Mouse (Mus musculus) testis, adult 2 months (tissue): ENCODE measurements around the gene Il11ra1. TPM values are rescaled to one million over a fixed set of nuclear protein-coding genes. Genes with fewer than 3 reads are reported as not detected.

Source experiments
- H3K27ac ChIP-seq: fragments of 200-500 bp; 2 replicates; pipeline ENCODE4 v1.5.1; 2012; ENCODE audit warnings: low read depth, low read length; ENCODE audit not compliant: control insufficient read depth, insufficient read depth
- H3K27me3 ChIP-seq: fragments of 200-500 bp; 2 replicates; pipeline ENCODE4 v1.6.1; 2012; ENCODE audit warnings: mild to moderate bottlenecking, low read length, moderate library complexity; ENCODE audit not compliant: control insufficient read depth, insufficient read depth
- H3K36me3 ChIP-seq: fragments of 200-500 bp; 2 replicates; pipeline ENCODE4 v1.6.1; 2012; ENCODE audit warnings: mild to moderate bottlenecking, low read length; ENCODE audit not compliant: control insufficient read depth, insufficient read depth
- H3K4me1 ChIP-seq: fragments of 200-500 bp; 2 replicates; pipeline ENCODE4 v1.6.1; 2012; ENCODE audit warnings: low read length; ENCODE audit not compliant: control insufficient read depth, insufficient read depth
- H3K4me3 ChIP-seq: fragments of 200-500 bp; 2 replicates; pipeline ENCODE4 v1.5.1; 2012; ENCODE audit warnings: low read depth, mild to moderate bottlenecking, low read length, moderate library complexity, mixed read lengths; ENCODE audit not compliant: control insufficient read depth
- CTCF ChIP-seq: fragments of 200-500 bp; IDR thresholded peaks from 2 replicates; pipeline ENCODE4 v1.5.1; 2012; ENCODE audit warnings: low read depth, mild to moderate bottlenecking, inconsistent platforms, low read length, moderate library complexity; ENCODE audit not compliant: control insufficient read depth, insufficient read depth, insufficient replicate concordance
- POLR2A ChIP-seq: fragments of 200-500 bp; IDR thresholded peaks from 2 replicates; pipeline ENCODE4 v1.6.1; 2012; ENCODE audit warnings: low read depth, mild to moderate bottlenecking, inconsistent platforms, low read length, moderate library complexity; ENCODE audit not compliant: control insufficient read depth
- polyA plus RNA-seq: library from polyadenylated mRNA; depleted of rRNA; stranded (reverse); fragments of >200 nt; gene quantifications from 2 replicates; pipeline ENCODE4 v1.2.3, GENCODE M21; 2012

Il11ra1 gene
- polyA plus RNA-seq, 1 experiment: 11.0 TPM

- Histone ChIP-seq H3K4me1 (peaks cover 14% of the 10 kb centered on the region), H3K36me3 (0 out of 2 replicates have a peak, but pooled peaks cover 2% of the 10 kb centered on the region), H3K27ac (no peak overlapping the region), H3K4me3 (no peak overlapping the region), H3K27me3 (no peaks in the 10 kb centered on the region)
- TF ChIP-seq CTCF: no peak
- TF ChIP-seq POLR2A: no peak
Measured at GRCm38 (mm10) chr4:41708192-41708745, 8.5 kb downstream of the Il11ra1 start.

- H3K27ac ChIP-seq: no peak overlapping the region
- 0 out of 2 replicates have a peak, but pooled peaks cover 2% of the 10 kb centered on the region for H3K36me3 ChIP-seq
- peaks cover 25% of the 10 kb centered on the region for H3K4me1 ChIP-seq
- TF ChIP-seq CTCF (no peak), POLR2A (no peak)
- H3K4me3 ChIP-seq: no peak overlapping the region
- no peaks in the 10 kb centered on the region for H3K27me3 ChIP-seq
Measured at GRCm38 (mm10) chr4:41710229-41710628, 10.4 kb downstream of the Il11ra1 start.

- Histone ChIP-seq H3K4me1 (peaks cover 25% of the 10 kb centered on the region), H3K27ac (no peak overlapping the region; the same call in 1 of the 2 replicates), H3K4me3 (peak overlapping the region; percentile 96), H3K27me3 (no peaks in the 10 kb centered on the region), H3K36me3 (0 out of 2 replicates have a peak, but pooled peaks cover 2% of the 10 kb centered on the region)
- TF ChIP-seq CTCF: no peak
- TF ChIP-seq POLR2A: no peak
Measured at GRCm38 (mm10) chr4:41711705-41712375, 12.1 kb downstream of the Il11ra1 start.

- Histone ChIP-seq H3K27ac (peak overlapping the region; percentile 86), H3K36me3 (0 out of 2 replicates have a peak, but pooled peaks cover 2% of the 10 kb centered on the region), H3K4me3 (peak overlapping the region; percentile 96), H3K4me1 (peaks cover 25% of the 10 kb centered on the region), H3K27me3 (no peaks in the 10 kb centered on the region)
- TF ChIP-seq POLR2A: no peak
- no peak for TF ChIP-seq CTCF
Measured at GRCm38 (mm10) chr4:41712421-41713196, 12.8 kb downstream of the Il11ra1 start.

GRCm38 (mm10) chr4:41713197-41714067, 13.6 kb downstream of the Il11ra1 start, which contains the start of gene Rpp25l:
Rpp25l (minus strand) TSS chr4:41713534.
- peak within 1 kb of the TSS; percentile 96 for H3K4me3 ChIP-seq
- H3K27ac ChIP-seq: peak within 1 kb of the TSS; percentile 86
- H3K4me1 ChIP-seq: peaks cover 25% of the 10 kb centered on the region
- no peaks in the 10 kb centered on the region for H3K27me3 ChIP-seq
- TF ChIP-seq POLR2A (peak; percentile 85), CTCF (0 out of 2 replicates have a peak, but pooled peaks have one; percentile 16)
- peaks cover 2% of the 10 kb centered on the region for H3K36me3 ChIP-seq

- no peaks in the 10 kb centered on the region for H3K27me3 ChIP-seq
- peaks cover 2% of the 10 kb centered on the region for H3K36me3 ChIP-seq
- no peak overlapping the region for H3K27ac ChIP-seq
- peaks cover 25% of the 10 kb centered on the region for H3K4me1 ChIP-seq
- H3K4me3 ChIP-seq: no peak overlapping the region; the same call in 1 of the 2 replicates
- no peak for TF ChIP-seq POLR2A
- TF ChIP-seq CTCF: peak; percentile 68; the same call in 1 of the 2 replicates
Measured at GRCm38 (mm10) chr4:41714276-41714675, 14.5 kb downstream of the Il11ra1 start.
